18 mouse cellular contexts compared by ENCODE assay signal in genomic region chr14:79295579-79295978, GRCm38 (mm10). TPM values are rescaled to one million over a fixed set of nuclear protein-coding genes. Genes with fewer than 3 reads are reported as not detected.
DNase-seq lines count a peak whose midpoint lies in the region; ATAC-seq and TF ChIP-seq lines count a peak whose summit lies in the region.
"Had no signal": no experiment of that assay in that cellular context is flagged by ENCODE, and none has a peak within 500 bp of the region (broad histone marks: within the 10 kb centered on the region; RNA-seq: fewer than 3 reads in every experiment).

No protein-coding gene starts in this region.

- H3K27me3 ChIP-seq in forebrain, embryonic 12.5 days = no peaks in the 10 kb centered on the region
- H3K27me3 ChIP-seq in forebrain, embryonic 15.5 days = no peaks in the 10 kb centered on the region
- H3K27me3 ChIP-seq in lung, embryonic 14.5 days (ENCODE audit: insufficient read depth, low read length) = no peaks in the 10 kb centered on the region
- peaks cover 3% of the 10 kb centered on the region; the same call in 1 of the 2 replicates for H3K27me3 ChIP-seq in liver, embryonic 12.5 days (replicated peaks)

- 79% methylated on average over 9 of the region's 9 CpGs for whole genome bisulfite sequencing in forebrain, embryonic 12.5 days
- WGBS in forebrain, embryonic 15.5 days = 68% methylated on average over 9 of the region's 9 CpGs
- WGBS in lung, embryonic 14.5 days = 84% methylated on average over 9 of the region's 9 CpGs
- 64% methylated on average over 9 of the region's 9 CpGs for WGBS in bone marrow, adult 2 months
- WGBS in liver, embryonic 12.5 days (ENCODE audit: insufficient replicate concordance) = 56% methylated on average over 9 of the region's 9 CpGs

- no peaks in the 10 kb centered on the region for H3K9me3 ChIP-seq in forebrain, embryonic 12.5 days
- no peaks in the 10 kb centered on the region for H3K9me3 ChIP-seq in forebrain, embryonic 15.5 days
- H3K9me3 ChIP-seq in lung, embryonic 14.5 days (ENCODE audit: low read depth, low read length) = no peaks in the 10 kb centered on the region
- H3K9me3 ChIP-seq in liver, embryonic 12.5 days (replicated peaks) = no peaks in the 10 kb centered on the region
- H3K9me3 ChIP-seq: G1E; kidney, embryonic 15.5 days; megakaryocyte, embryonic 14.5 days had no signal

- H3K27ac ChIP-seq in forebrain, embryonic 12.5 days = no peak overlapping the region
- H3K27ac ChIP-seq in forebrain, embryonic 15.5 days (replicated peaks) = no peak overlapping the region
- H3K27ac ChIP-seq in lung, embryonic 14.5 days (ENCODE audit: low read depth) = no peak overlapping the region
- H3K27ac ChIP-seq in bone marrow, adult 2 months (ENCODE audit: control insufficient read depth, insufficient read depth, low read depth, low read length, poor library complexity) = peak overlapping the region; percentile 56
- H3K27ac ChIP-seq in liver, embryonic 12.5 days = peak overlapping the region; percentile 92
- H3K27ac ChIP-seq: kidney, embryonic 15.5 days had no signal

- H3K4me3 ChIP-seq in forebrain, embryonic 12.5 days (replicated peaks) = no peak overlapping the region
- H3K4me3 ChIP-seq in forebrain, embryonic 15.5 days = no peak overlapping the region
- no peak overlapping the region for H3K4me3 ChIP-seq in lung, embryonic 14.5 days (ENCODE audit: low read depth, low read length)
- peak overlapping the region; percentile 20 for H3K4me3 ChIP-seq in bone marrow, adult 2 months (replicated peaks; ENCODE audit: control insufficient read depth, low read depth, low read length)
- H3K4me3 ChIP-seq in liver, embryonic 12.5 days = peak overlapping the region; percentile 90
- H3K4me3 ChIP-seq: kidney, embryonic 15.5 days; megakaryocyte, embryonic 14.5 days had no signal

- DNase-seq in lung, embryonic 14.5 days = no peak
- no peak for DNase-seq in lung, postnatal 36 days
- DNase-seq in right cerebral cortex, adult 2 months (ENCODE audit: low spot score in 2 of 2) = no peak
- no peak for DNase-seq in layer of hippocampus, adult 9-11 months
- DNase-seq: adrenal gland, postnatal 10 days; B cell, adult 2 months; cerebellum, postnatal 36 days had no signal

- TF ChIP-seq CTCF in lung, embryonic 14.5 days (IDR thresholded peaks at IDR 0.05; ENCODE audit: low read depth) = no peak
- no peak for TF ChIP-seq CTCF in bone marrow, adult 2 months (IDR thresholded peaks at IDR 0.05; ENCODE audit: control insufficient read depth, insufficient read depth, low read length)

- H3K4me1 ChIP-seq in forebrain, embryonic 12.5 days = peaks cover 58% of the 10 kb centered on the region
- peaks cover 45% of the 10 kb centered on the region for H3K4me1 ChIP-seq in forebrain, embryonic 15.5 days
- peaks cover 5% of the 10 kb centered on the region for H3K4me1 ChIP-seq in lung, embryonic 14.5 days (ENCODE audit: insufficient read depth)
- H3K4me1 ChIP-seq in bone marrow, adult 2 months (ENCODE audit: control insufficient read depth, insufficient read depth, low read length) = peaks cover 13% of the 10 kb centered on the region
- peaks cover 94% of the 10 kb centered on the region for H3K4me1 ChIP-seq in liver, embryonic 12.5 days

- peak overlapping the region; percentile 13; the same call in 1 of the 2 replicates for H3K4me2 ChIP-seq in forebrain, embryonic 12.5 days
- H3K4me2 ChIP-seq in forebrain, embryonic 15.5 days (replicated peaks) = no peak overlapping the region
- peak overlapping the region; percentile 35; the same call in 1 of the 2 replicates for H3K4me2 ChIP-seq in lung, embryonic 14.5 days
- H3K4me2 ChIP-seq in liver, embryonic 12.5 days = peak overlapping the region; percentile 80
- H3K4me2 ChIP-seq: kidney, embryonic 15.5 days had no signal

- H3K36me3 ChIP-seq in forebrain, embryonic 12.5 days (replicated peaks) = no peaks in the 10 kb centered on the region
- H3K36me3 ChIP-seq in forebrain, embryonic 15.5 days = no peaks in the 10 kb centered on the region
- no peaks in the 10 kb centered on the region for H3K36me3 ChIP-seq in lung, embryonic 14.5 days (ENCODE audit: insufficient read depth)
- peaks cover 78% of the 10 kb centered on the region for H3K36me3 ChIP-seq in liver, embryonic 12.5 days
- H3K36me3 ChIP-seq: G1E; kidney, embryonic 15.5 days had no signal

- ATAC-seq in forebrain, embryonic 12.5 days (ENCODE audit: low FRiP score) = no peak
- ATAC-seq in forebrain, embryonic 15.5 days (replicated peaks) = no peak
- ATAC-seq in lung, embryonic 14.5 days (ENCODE audit: insufficient read depth) = no peak
- ATAC-seq in liver, embryonic 12.5 days = peak; percentile 2; the same call in 1 of the 2 replicates
- ATAC-seq: inflammation-experienced regulatory T-cells, adult 6 months had no signal

- TF ChIP-seq POLR2A in bone marrow, adult 2 months (IDR thresholded peaks at IDR 0.05; ENCODE audit: borderline replicate concordance, control insufficient read depth, low read depth, low read length) = no peak

- H3K9ac ChIP-seq in forebrain, embryonic 12.5 days = no peak overlapping the region
- no peak overlapping the region for H3K9ac ChIP-seq in forebrain, embryonic 15.5 days (replicated peaks)
- H3K9ac ChIP-seq in lung, embryonic 14.5 days = no peak overlapping the region
- peak overlapping the region; percentile 68 for H3K9ac ChIP-seq in liver, embryonic 12.5 days
- H3K9ac ChIP-seq: kidney, embryonic 15.5 days had no signal

RNA-seq across cellular contexts. Expression of gene Rgcc, which starts 5.9 kb away (rescaled TPM):
- polyA plus RNA-seq in forebrain, embryonic 12.5 days (2016; fragmentation: Nextera tagmentation; extraction: Ambion mirVana) = 70.2 and 86.8 TPM in 2 replicates
- polyA plus RNA-seq in forebrain, embryonic 15.5 days (2015; fragmentation: Nextera tagmentation; extraction: Ambion mirVana) = 67.3 and 68.3 TPM in 2 replicates
- polyA plus RNA-seq in lung, embryonic 14.5 days (2014; fragmentation: Nextera tagmentation; extraction: Ambion mirVana) = 137 and 142 TPM in 2 replicates
- 53.6 and 73.5 TPM in 2 replicates for polyA plus RNA-seq in bone marrow, adult 2 months (2011; ENCODE audit: insufficient read depth, insufficient read length, low replicate concordance, missing spikeins)
- 302 and 307 TPM in 2 replicates for polyA plus RNA-seq in liver, embryonic 12.5 days (2016; fragmentation: Nextera tagmentation; extraction: Ambion mirVana)
- polyA plus RNA-seq: G1E had no signal

RNA-seq across cellular contexts. Expression of gene Zfp957, which starts 48.4 kb away (rescaled TPM):
- polyA plus RNA-seq in forebrain, embryonic 12.5 days (2016; fragmentation: Nextera tagmentation; extraction: Ambion mirVana) = not detected in 2 replicates
- polyA plus RNA-seq in forebrain, embryonic 15.5 days (2015; fragmentation: Nextera tagmentation; extraction: Ambion mirVana) = not detected in 2 replicates
- not detected in 2 replicates for polyA plus RNA-seq in lung, embryonic 14.5 days (2014; fragmentation: Nextera tagmentation; extraction: Ambion mirVana)
- not detected in 2 replicates for polyA plus RNA-seq in bone marrow, adult 2 months (2011; ENCODE audit: insufficient read depth, insufficient read length, low replicate concordance, missing spikeins)
- not detected in 2 replicates for polyA plus RNA-seq in liver, embryonic 12.5 days (2016; fragmentation: Nextera tagmentation; extraction: Ambion mirVana)
- polyA plus RNA-seq: embryonic facial prominence, embryonic 14.5 days; G1E; liver, adult 2 months; small intestine, adult 2 months had no signal

Comparison
In these comparisons a context has a peak if more than half of its experiments do, and no peak if none do; other contexts are left out.
1. H3K27ac ChIP-seq: peak in bone marrow, adult 2 months (single experiment) and liver, embryonic 12.5 days (single experiment); none in forebrain, embryonic 12.5 days (single experiment), forebrain, embryonic 15.5 days (single experiment) and lung, embryonic 14.5 days (single experiment).
2. H3K4me3 ChIP-seq: peak in bone marrow, adult 2 months (single experiment) and liver, embryonic 12.5 days (single experiment); none in forebrain, embryonic 12.5 days (single experiment), forebrain, embryonic 15.5 days (single experiment) and lung, embryonic 14.5 days (single experiment).